Mouse (Mus musculus) skeletal muscle tissue, adult 2 months (tissue): Measurements from ENCODE around the gene Rab3ip.

ENCODE experiments used
- DNase-seq: peaks from one replicate; pipeline ENCODE4 v3.0.0-alpha.2; 2012; ENCODE audit warnings: low read depth, low spot score

Rab3ip gene

DNA sequence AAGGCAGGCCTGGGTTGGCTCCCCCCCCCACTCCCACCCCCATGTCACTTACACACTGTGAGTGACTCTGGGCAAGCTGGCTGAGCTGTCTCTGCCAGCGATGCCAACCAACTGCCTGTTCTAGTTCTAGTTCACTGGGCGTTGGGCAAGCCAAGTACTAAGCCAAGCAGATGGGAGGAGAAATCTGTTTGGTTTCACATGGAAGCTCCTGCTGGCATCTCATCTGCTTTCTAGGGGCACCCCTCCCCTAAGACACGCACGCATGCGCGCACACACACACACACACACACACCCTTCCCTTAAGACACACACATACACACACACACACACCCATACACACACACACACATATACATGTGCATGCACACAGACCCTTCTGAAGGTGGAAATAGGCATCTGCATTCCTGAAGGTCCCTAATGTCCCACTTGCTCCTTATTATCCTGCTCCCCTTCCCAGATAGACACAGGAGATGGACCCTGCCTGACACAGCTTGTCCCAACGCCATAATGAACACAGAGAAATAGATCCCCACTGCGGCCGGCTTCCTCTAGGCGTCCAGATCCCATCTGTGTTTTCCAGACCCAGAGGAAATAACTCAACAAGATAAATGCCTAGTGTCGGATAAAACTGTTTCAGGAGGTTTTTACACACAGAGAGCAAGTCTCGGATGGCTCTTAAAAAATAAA lies 79.1 kb downstream of the Rab3ip start:
- no peak for DNase-seq

- no peak for DNase-seq
Measured at GRCm38 (mm10) chr10:116870819-116871218, 79.8 kb downstream of the Rab3ip start.
